Mouse (Mus musculus) embryonic fibroblast, embryonic 13.5 days (primary cell): ENCODE measurements around the gene 3830406C13Rik.

ENCODE experiments used
- CTCF ChIP-seq: IDR thresholded peaks from 2 replicates; pipeline ENCODE4 v1.5.1; 2011; ENCODE audit warnings: mild to moderate bottlenecking, control low read depth, low read length, moderate library complexity, borderline replicate concordance; ENCODE audit not compliant: insufficient read depth
- POLR2A ChIP-seq: IDR thresholded peaks from 2 replicates; pipeline ENCODE4 v1.6.1; 2011; ENCODE audit warnings: low read depth, mild to moderate bottlenecking, control low read depth, low read length, moderate library complexity

GRCm38 (mm10) chr14:12283641-12284040 lies 332 bp upstream of the 3830406C13Rik start, which contains the start of gene Gm49355:
- TF ChIP-seq CTCF: no peak
- TF ChIP-seq POLR2A: no peak
